Mouse (Mus musculus): ENCODE measurements around the gene Rpia.

DNA sequence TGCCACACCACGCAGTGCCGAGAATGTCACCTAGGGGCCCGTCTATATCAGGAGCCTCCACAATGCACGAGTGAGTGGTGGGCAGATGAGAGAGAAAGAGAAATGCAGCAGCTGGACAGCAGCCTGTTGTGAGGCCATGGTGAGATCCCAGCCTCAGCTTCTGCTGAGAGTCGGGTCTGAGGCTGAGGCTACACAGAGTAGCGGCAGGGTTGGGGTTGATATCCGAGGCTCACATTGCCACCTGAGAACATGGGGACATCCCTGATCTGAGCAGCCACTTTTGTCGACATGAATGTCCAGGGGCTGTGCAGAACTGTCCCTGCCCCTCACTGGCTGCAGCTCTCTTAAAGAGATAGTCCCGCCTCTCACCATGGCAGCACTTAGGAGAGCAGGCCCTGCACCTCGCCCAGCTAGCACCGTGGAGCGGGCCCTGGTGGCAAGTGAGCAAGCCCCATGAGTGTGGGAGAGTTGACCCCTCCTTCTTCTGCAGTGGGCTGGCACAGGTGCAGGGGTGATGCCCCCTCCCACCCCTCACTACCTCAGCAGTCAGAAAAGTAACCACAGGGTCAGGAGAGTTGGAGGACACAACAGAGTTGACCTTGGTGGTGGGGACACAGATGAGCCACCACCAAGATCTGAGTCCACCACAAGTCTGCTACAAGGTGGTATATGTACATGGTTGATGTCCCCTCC, 75.2 kb downstream of the Rpia start:
- TF ChIP-seq EP300 (IDR thresholded peaks at IDR 0.05) = no peak
- no peak for TF ChIP-seq CTCF (IDR thresholded peaks at IDR 0.05)

Data from lung, postnatal 0 days (tissue).